Mouse (Mus musculus) liver, embryonic 12.5 days (tissue): ENCODE results near the gene Cars. TPM values are rescaled to one million over a fixed set of nuclear protein-coding genes. Genes with fewer than 3 reads are reported as not detected.

Experiments
- microRNA-seq: library from miRNA; unstranded; fragments of <30 nt; microRNA quantifications from one replicate; pipeline ENCODE4, GENCODE M21; 2017
- polyA plus RNA-seq: library from polyadenylated mRNA; unstranded; fragments of >200 nt; fragmentation: Nextera tagmentation; extraction: Ambion mirVana; gene quantifications from 2 replicates; pipeline ENCODE4 v1.2.1, GENCODE M21; 2016

Gene Cars
- polyA plus RNA-seq, 1 experiment from 2014 or later, result 83.4 TPM

Small RNA genes within 50 kb of the gene (microRNA-seq; reads per million reads assigned to microRNA genes)
- 2.5 reads per million for gene Mir7064

Other genes with a start within 250 kb of the Cars start
- gene Cdkn1c, start 139.0 kb downstream of the Cars start, polyA plus RNA-seq, result 434 and 450 TPM in 2 replicates
- 4.5 and 5.1 TPM in 2 replicates for gene Slc22a18, start 126.4 kb downstream of the Cars start, polyA plus RNA-seq
- 18.1 and 18.5 TPM in 2 replicates for gene Phlda2, start 96.9 kb downstream of the Cars start, polyA plus RNA-seq
- 129 and 131 TPM in 2 replicates for gene Nap1l4, start 51.0 kb downstream of the Cars start, polyA plus RNA-seq
- gene Tnfrsf26, start 28.6 kb upstream of the Cars start, polyA plus RNA-seq, result 0.58 and 0.61 TPM in 2 replicates
- 1.3 and 1.5 TPM in 2 replicates for gene Tnfrsf22, start 49.6 kb upstream of the Cars start, polyA plus RNA-seq
- gene Tnfrsf23, start 85.8 kb upstream of the Cars start, polyA plus RNA-seq, result 0.14 and 0.16 TPM in 2 replicates
- gene Osbpl5, start 156.9 kb upstream of the Cars start, polyA plus RNA-seq, result 4.7 and 4.8 TPM in 2 replicates
- not detected in 2 replicates for gene Mrgprg, start 166.9 kb upstream of the Cars start, polyA plus RNA-seq
- 0.20 and 0.33 TPM in 2 replicates for gene Mrgpre, start 184.4 kb upstream of the Cars start, polyA plus RNA-seq
- gene Nadsyn1, start 222.8 kb upstream of the Cars start, polyA plus RNA-seq, result 8.3 and 8.6 TPM in 2 replicates
- 47.9 and 48.6 TPM in 2 replicates for gene Dhcr7, start 223.1 kb upstream of the Cars start, polyA plus RNA-seq